Mouse (Mus musculus) CH12F3 (cell line): ENCODE measurements at regions not wholly inside any gene's neighbourhood (a gene's known extent, or its start where the extent isn't known, plus 50 kb on each side); places are given as distances from the start of the nearest gene placed in this dataset.

Source experiments
- in situ Hi-C: fragments of 300-500 bp; cut with MboI; formaldehyde crosslinking; loops from 2 replicates; pipeline ENCODE4 v1.14.3; 2020; ENCODE audit warnings: low sequenced_read_pairs

GRCm38 (mm10) chr14:33853499-33853898 lies 69.9 kb upstream of the Gdf10 start:
- in situ Hi-C loops = no loop called here

DNA sequence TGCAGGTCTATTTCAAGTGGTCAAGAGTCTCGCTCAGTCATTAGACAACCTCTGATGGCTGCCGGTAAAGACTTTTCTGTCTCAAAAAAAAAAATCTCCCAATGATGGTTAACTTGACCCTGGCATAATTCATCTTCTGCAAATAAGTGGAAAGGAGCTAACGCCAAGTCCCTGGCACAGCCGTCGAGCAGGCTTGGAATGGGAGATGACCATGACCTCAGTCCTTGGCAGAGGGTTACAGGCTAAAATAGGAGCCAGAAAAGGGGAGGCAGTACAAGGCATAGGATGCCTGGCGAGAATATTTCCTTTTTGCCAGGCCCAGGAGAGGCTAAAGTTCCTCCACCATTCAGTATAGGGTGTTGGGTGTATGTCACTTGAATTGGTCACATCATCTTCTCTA lies 69.2 kb upstream of the Gdf10 start:
- in situ Hi-C loops = no loop called here

DNA sequence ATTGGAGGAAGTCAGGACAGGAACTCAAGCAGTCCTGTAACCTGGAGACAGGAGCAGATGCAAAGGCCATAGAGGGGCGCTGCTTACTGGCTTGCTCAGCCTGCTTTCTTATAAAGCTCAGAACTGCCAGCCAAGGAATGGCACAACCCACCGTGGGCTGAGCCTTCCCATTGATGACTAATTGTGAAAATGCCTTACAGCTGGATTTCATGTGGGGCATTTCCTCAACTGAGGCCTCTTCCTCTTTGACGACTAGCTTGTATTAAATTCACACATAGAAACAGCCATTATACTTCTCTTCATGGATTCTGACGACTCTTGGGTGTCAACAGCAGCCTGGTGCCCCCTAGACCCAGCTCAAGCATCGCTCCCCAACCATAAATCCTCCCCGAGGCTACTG lies 66.4 kb upstream of the Gdf10 start:
- in situ Hi-C loops = no loop called here

GRCm38 (mm10) chr14:33864796-33865195 lies 58.6 kb upstream of the Gdf10 start:
- in situ Hi-C loops = no loop called here

DNA sequence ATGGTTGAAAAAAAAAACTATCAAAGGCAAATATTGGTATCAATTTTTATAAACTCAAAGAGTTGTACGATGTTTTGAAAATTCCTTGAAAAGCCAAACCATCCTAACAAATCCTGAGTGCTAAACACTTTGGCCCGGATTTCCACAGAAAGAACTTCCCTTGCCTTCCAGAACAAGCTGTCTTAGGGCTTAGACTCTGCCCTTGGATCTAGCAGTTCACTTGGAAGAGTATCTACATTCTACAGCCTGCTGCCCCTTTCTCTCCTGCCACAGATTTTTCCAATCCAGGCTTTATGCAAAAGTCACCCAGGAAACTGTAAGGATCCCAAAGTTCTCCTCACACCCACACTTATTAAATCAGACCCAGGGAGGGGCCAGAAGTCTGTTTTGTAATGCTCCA lies 57.6 kb upstream of the Gdf10 start:
- in situ Hi-C loops = no loop called here

- in situ Hi-C loops = no loop called here
Measured at GRCm38 (mm10) chr14:33867674-33868073, 55.7 kb upstream of the Gdf10 start.
